Mouse (Mus musculus): ENCODE measurements around the gene Asl. TPM values are rescaled to one million over a fixed set of nuclear protein-coding genes. Genes with fewer than 3 reads are reported as not detected.
"Not testable (repeated sequence)": the region's sequence is repeated elsewhere in the genome, so short reads cannot be mapped to it uniquely, and the experiment has no call there.

Asl gene
- polyA plus RNA-seq, 1 experiment, result 40.4 TPM

DNA sequence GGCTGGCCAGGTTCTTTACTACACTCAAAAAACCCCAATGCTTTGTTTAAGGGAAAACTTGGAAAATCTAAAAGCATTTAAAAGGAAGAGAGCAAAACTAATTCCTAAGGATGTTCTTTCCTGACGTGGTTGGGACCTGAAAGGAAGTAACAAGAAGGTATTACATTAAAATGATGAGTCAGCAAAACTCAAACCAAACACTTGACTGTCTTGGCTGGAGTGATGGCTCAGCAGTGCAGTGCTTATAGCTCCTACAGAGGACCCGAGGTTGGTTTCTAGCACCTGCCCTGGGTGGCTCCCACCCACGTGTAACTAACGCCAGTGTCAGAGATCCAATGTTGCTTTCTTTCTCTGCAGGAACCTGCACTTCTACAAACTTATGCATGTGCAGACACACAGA is 12.2 kb upstream of the Asl start:
- WGBS, result 82% methylated on average over 4 of the region's 4 CpGs
- Histone ChIP-seq H3K27me3 (ENCODE audit: control insufficient read depth, insufficient read depth, low read length) (no peaks in the 10 kb centered on the region), H3K4me1 (replicated peaks; ENCODE audit: control insufficient read depth, insufficient read depth, low read length) (no peaks in the 10 kb centered on the region), H3K27ac (ENCODE audit: control insufficient read depth, insufficient read depth, low read length) (no peak overlapping the region), H3K4me3 (ENCODE audit: control insufficient read depth, insufficient read depth, low read length) (no peak overlapping the region), H3K36me3 (ENCODE audit: control insufficient read depth, insufficient read depth, low read length) (peaks cover 36% of the 10 kb centered on the region)
- no peak for DNase-seq
- TF ChIP-seq CTCF (IDR thresholded peaks at IDR 0.05; ENCODE audit: borderline replicate concordance, control insufficient read depth, extremely low read depth, insufficient read depth, low read length, poor library complexity) (no peak), POLR2A (IDR thresholded peaks at IDR 0.05; ENCODE audit: control insufficient read depth, extremely low read depth, insufficient read depth, low read length, poor library complexity) (no peak)

DNA sequence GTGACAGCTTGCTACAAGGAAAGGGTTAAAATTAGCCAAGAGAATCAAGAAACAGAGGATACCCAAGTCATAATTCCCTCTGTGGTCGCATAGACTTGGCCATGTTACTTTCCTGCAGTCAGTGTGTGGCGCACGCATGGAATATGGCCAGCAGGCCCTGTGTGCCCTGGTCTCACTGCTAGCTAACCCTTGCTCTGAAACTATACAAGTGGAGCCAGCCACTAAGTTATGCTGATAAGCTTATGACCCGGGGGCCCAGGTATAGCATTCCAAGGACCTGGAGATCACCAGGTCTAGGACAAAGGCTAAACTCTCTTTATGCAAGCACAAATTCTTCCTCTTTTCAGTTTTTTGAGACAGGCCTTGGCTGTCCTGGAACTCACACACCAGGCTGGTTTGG is 11.8 kb upstream of the Asl start:
- Histone ChIP-seq H3K4me1 (replicated peaks; ENCODE audit: control insufficient read depth, insufficient read depth, low read length) (no peaks in the 10 kb centered on the region), H3K4me3 (ENCODE audit: control insufficient read depth, insufficient read depth, low read length) (no peak overlapping the region), H3K27ac (ENCODE audit: control insufficient read depth, insufficient read depth, low read length) (no peak overlapping the region), H3K27me3 (ENCODE audit: control insufficient read depth, insufficient read depth, low read length) (no peaks in the 10 kb centered on the region), H3K36me3 (ENCODE audit: control insufficient read depth, insufficient read depth, low read length) (peaks cover 36% of the 10 kb centered on the region)
- WGBS, result 98% methylated on average over 4 of the region's 4 CpGs
- DNase-seq, result no peak
- no peak for TF ChIP-seq CTCF (IDR thresholded peaks at IDR 0.05; ENCODE audit: borderline replicate concordance, control insufficient read depth, extremely low read depth, insufficient read depth, low read length, poor library complexity)
- no peak for TF ChIP-seq POLR2A (IDR thresholded peaks at IDR 0.05; ENCODE audit: control insufficient read depth, extremely low read depth, insufficient read depth, low read length, poor library complexity)

DNA sequence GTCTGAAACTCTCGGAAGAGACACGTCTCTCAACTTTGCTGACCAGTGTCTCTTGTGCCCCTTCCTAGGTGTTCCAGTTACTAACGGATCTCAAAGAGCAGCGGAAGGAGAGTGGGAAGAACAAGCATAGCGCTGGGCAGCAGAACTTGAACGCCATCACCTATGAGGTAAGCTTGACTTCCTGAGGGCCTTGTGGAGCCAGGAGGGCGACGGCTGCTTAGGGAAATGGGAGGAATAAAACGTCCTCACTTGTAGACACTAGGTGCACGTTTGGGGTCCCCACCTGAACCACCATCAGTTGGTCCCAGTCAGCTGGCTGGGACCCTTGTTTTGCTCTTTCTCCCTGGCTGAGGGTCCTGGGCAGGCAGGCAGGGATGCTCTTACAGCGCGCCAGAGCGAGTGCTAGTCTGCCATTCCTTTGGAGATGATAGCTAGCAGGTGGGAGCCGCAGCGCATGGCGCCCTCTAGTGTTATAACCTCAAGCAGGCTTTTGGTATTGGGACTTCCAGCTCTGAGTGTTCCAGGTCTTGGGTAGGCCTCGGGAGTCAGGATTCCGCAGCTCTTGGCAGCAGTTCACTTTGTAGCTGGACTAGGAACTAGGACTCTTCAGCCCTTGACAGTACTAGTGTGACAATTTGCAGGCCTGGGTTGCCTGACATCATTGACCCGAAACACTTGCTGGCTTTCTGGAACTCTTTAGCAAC is 8.9 kb upstream of the Asl start:
- TF ChIP-seq CTCF (IDR thresholded peaks at IDR 0.05; ENCODE audit: borderline replicate concordance, control insufficient read depth, extremely low read depth, insufficient read depth, low read length, poor library complexity), result peak; percentile 81; the same call in 1 of the 2 replicates
- no peak for TF ChIP-seq POLR2A (IDR thresholded peaks at IDR 0.05; ENCODE audit: control insufficient read depth, extremely low read depth, insufficient read depth, low read length, poor library complexity)
- peak; percentile 45 for DNase-seq
- H3K4me3 ChIP-seq (ENCODE audit: control insufficient read depth, insufficient read depth, low read length), result no peak overlapping the region
- 87% methylated on average over 19 of the region's 19 CpGs for WGBS
- no peaks in the 10 kb centered on the region for H3K27me3 ChIP-seq (ENCODE audit: control insufficient read depth, insufficient read depth, low read length)
- no peaks in the 10 kb centered on the region for H3K4me1 ChIP-seq (replicated peaks; ENCODE audit: control insufficient read depth, insufficient read depth, low read length)
- H3K27ac ChIP-seq (ENCODE audit: control insufficient read depth, insufficient read depth, low read length), result no peak overlapping the region
- peaks cover 33% of the 10 kb centered on the region for H3K36me3 ChIP-seq (ENCODE audit: control insufficient read depth, insufficient read depth, low read length)

DNA sequence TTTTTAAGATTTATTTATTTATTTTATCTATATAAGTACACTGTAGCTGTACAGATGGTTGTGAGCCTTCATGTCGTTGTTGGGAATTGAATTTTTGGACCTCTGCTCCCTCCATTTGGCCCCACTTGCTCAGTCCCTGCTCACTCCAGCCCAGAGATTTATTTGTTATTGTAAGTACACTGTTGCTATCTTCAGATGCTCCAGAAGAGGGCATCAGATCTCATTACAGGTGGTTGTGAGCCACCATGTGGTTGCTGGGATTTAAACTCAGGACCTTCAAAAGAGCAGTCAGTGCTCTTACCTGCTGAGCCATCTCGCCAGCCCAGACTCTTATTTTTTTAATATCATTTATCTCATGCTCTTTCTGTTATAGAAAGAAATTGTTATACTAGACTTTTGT is 7.3 kb upstream of the Asl start:
- not testable (repeated sequence) for H3K27me3 ChIP-seq (ENCODE audit: control insufficient read depth, insufficient read depth, low read length); H3K27ac ChIP-seq (ENCODE audit: control insufficient read depth, insufficient read depth, low read length); DNase-seq; H3K4me1 ChIP-seq (replicated peaks; ENCODE audit: control insufficient read depth, insufficient read depth, low read length); H3K4me3 ChIP-seq (ENCODE audit: control insufficient read depth, insufficient read depth, low read length)
- H3K36me3 ChIP-seq (ENCODE audit: control insufficient read depth, insufficient read depth, low read length), result peaks cover 21% of the 10 kb centered on the region
- WGBS, result 65% methylated on average over 2 of the region's 2 CpGs

DNA sequence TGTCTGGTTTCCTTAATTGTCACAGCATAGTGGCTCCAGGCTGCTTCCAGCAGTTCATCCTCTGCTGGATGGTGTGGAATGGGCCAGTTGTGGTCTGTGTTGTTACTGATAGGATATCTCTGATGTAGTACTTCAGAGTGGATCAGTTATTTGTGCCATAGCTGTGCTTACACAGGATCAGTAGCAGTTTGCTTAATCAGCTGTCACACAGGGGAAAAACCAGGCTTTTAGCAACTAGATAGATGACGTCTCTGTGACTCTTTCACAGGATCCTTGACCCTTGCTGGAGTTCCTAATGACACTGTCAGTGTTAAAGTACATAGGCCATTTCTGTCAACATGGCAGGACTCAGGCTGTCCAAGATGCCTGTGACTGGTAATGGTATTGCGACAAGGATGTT is 4.8 kb upstream of the Asl start:
- Histone ChIP-seq H3K27ac (ENCODE audit: control insufficient read depth, insufficient read depth, low read length) (no peak overlapping the region), H3K27me3 (ENCODE audit: control insufficient read depth, insufficient read depth, low read length) (no peaks in the 10 kb centered on the region), H3K4me3 (ENCODE audit: control insufficient read depth, insufficient read depth, low read length) (no peak overlapping the region), H3K36me3 (ENCODE audit: control insufficient read depth, insufficient read depth, low read length) (peaks cover 10% of the 10 kb centered on the region; the same call in 1 of the 2 replicates), H3K4me1 (replicated peaks; ENCODE audit: control insufficient read depth, insufficient read depth, low read length) (no peaks in the 10 kb centered on the region; the same call in 1 of the 2 replicates)
- TF ChIP-seq POLR2A (IDR thresholded peaks at IDR 0.05; ENCODE audit: control insufficient read depth, extremely low read depth, insufficient read depth, low read length, poor library complexity), result no peak
- TF ChIP-seq CTCF (IDR thresholded peaks at IDR 0.05; ENCODE audit: borderline replicate concordance, control insufficient read depth, extremely low read depth, insufficient read depth, low read length, poor library complexity), result no peak
- no peak for DNase-seq
- 99% methylated on average over 2 of the region's 2 CpGs for WGBS

DNA sequence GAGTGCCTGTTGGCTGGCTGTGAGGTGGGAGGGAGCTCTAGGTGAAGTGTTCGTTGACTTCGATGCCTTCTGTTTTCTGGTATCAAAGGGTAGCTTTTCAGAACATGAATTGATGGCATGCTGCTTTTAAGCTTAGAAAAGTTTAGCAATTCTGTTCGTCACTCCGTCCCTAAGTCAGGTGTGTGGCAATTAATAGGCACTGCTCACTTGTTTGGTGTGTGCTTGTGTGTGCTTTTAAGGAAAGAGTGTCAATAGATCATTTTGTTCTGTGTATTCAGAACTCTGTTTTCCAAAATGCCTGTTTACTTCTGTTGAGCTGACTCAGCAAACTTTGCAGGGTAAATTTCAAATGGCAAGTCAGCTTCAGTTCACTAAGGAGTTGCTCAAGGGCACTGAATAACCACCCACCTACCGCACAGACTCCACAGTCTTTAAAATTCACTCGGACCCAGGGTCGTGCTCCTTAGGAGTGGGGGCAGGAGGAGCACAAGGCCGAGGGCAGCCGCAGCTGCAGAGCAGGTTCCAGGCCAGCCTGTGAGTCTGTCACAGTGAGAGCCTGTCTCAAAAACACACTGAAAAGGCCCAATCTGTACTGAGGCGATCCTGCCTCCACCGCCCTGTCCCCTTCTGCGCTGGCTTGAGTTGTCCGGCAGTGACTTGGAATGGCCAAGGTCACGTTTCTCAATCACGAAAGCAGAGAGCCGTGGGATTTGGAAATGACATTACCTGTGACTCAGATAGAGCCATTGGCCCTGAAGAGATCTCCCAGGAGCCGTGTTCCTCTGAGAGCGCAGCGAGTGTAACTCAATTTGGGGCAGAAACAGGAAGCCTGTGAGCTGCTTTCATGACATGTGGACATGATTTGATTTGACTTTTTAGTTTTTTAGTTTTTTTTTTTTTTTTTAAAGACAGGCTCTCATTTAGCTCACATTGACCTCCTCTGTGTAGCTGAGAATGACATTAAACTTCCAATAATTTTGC is 2.7 kb upstream of the Asl start:
- Histone ChIP-seq H3K4me3 (ENCODE audit: control insufficient read depth, insufficient read depth, low read length) (no peak overlapping the region), H3K27ac (ENCODE audit: control insufficient read depth, insufficient read depth, low read length) (no peak overlapping the region), H3K36me3 (ENCODE audit: control insufficient read depth, insufficient read depth, low read length) (peaks cover 3% of the 10 kb centered on the region; the same call in 1 of the 2 replicates), H3K4me1 (replicated peaks; ENCODE audit: control insufficient read depth, insufficient read depth, low read length) (no peaks in the 10 kb centered on the region; the same call in 1 of the 2 replicates), H3K27me3 (ENCODE audit: control insufficient read depth, insufficient read depth, low read length) (no peaks in the 10 kb centered on the region)
- DNase-seq, result no peak
- WGBS, result 97% methylated on average over 19 of the region's 19 CpGs
- TF ChIP-seq CTCF (IDR thresholded peaks at IDR 0.05; ENCODE audit: borderline replicate concordance, control insufficient read depth, extremely low read depth, insufficient read depth, low read length, poor library complexity), result no peak
- no peak for TF ChIP-seq POLR2A (IDR thresholded peaks at IDR 0.05; ENCODE audit: control insufficient read depth, extremely low read depth, insufficient read depth, low read length, poor library complexity)

All from thymus, adult 2 months (tissue).